Mouse (Mus musculus) adrenal gland, adult 2 months (tissue): ENCODE measurements at regions not wholly inside any gene's neighbourhood (a gene's known extent, or its start where the extent isn't known, plus 50 kb on each side); places are given as distances from the start of the nearest gene placed in this dataset.

Experiments
- DNase-seq: peaks from one replicate; pipeline ENCODE4 v3.0.0; 2021

GRCm38 (mm10) chr12:107658241-107658640 lies 169.8 kb downstream of the 3110018I06Rik start:
- no peak for DNase-seq

- no peak for DNase-seq
Observed at GRCm38 (mm10) chr12:107658821-107659220, 170.4 kb downstream of the 3110018I06Rik start.

- DNase-seq = no peak
Observed at GRCm38 (mm10) chr12:107662624-107663023, 174.2 kb downstream of the 3110018I06Rik start.

GRCm38 (mm10) chr12:107667836-107668235 lies 179.4 kb downstream of the 3110018I06Rik start:
- no peak for DNase-seq

GRCm38 (mm10) chr12:107669046-107669445 lies 180.6 kb downstream of the 3110018I06Rik start:
- DNase-seq = no peak

GRCm38 (mm10) chr12:107669450-107669849 lies 181.0 kb downstream of the 3110018I06Rik start:
- no peak for DNase-seq

GRCm38 (mm10) chr12:107669910-107670309 lies 181.5 kb downstream of the 3110018I06Rik start:
- no peak for DNase-seq

- DNase-seq = no peak
Observed at GRCm38 (mm10) chr12:107677076-107677475, 188.6 kb downstream of the 3110018I06Rik start.

GRCm38 (mm10) chr12:107687447-107687846 lies 199.0 kb downstream of the 3110018I06Rik start:
- DNase-seq = no peak

GRCm38 (mm10) chr12:107689418-107689817 lies 201.0 kb downstream of the 3110018I06Rik start:
- DNase-seq = no peak

GRCm38 (mm10) chr12:107690061-107690460 lies 201.6 kb downstream of the 3110018I06Rik start:
- DNase-seq = no peak

- no peak for DNase-seq
Observed at GRCm38 (mm10) chr12:107693693-107694092, 205.3 kb downstream of the 3110018I06Rik start.

- no peak for DNase-seq
Observed at GRCm38 (mm10) chr12:107695014-107695413, 206.6 kb downstream of the 3110018I06Rik start.

GRCm38 (mm10) chr12:107695438-107696267 lies 207.2 kb downstream of the 3110018I06Rik start:
- DNase-seq = no peak

GRCm38 (mm10) chr12:107700317-107700716 lies 211.9 kb downstream of the 3110018I06Rik start:
- DNase-seq = no peak

GRCm38 (mm10) chr12:107700868-107701597 lies 212.6 kb downstream of the 3110018I06Rik start:
- no peak for DNase-seq

- no peak for DNase-seq
Observed at GRCm38 (mm10) chr12:107708812-107709211, 220.4 kb downstream of the 3110018I06Rik start.

- peak; percentile 59 for DNase-seq
Observed at GRCm38 (mm10) chr12:107711017-107711416, 222.6 kb downstream of the 3110018I06Rik start.

GRCm38 (mm10) chr12:107711675-107712074 lies 223.2 kb downstream of the 3110018I06Rik start:
- no peak for DNase-seq

GRCm38 (mm10) chr12:107713191-107713590 lies 224.8 kb downstream of the 3110018I06Rik start:
- no peak for DNase-seq

- DNase-seq = no peak
Observed at GRCm38 (mm10) chr12:107714846-107715245, 226.4 kb downstream of the 3110018I06Rik start.

- DNase-seq = peak; percentile 27
Observed at GRCm38 (mm10) chr12:107715871-107716270, 227.4 kb downstream of the 3110018I06Rik start.

- DNase-seq = no peak
Observed at GRCm38 (mm10) chr12:107720941-107721340, 232.5 kb downstream of the 3110018I06Rik start.
